Comparison of ENCODE assay signal across 1 mouse cellular context in genomic region chr7:142487341-142487859, GRCm38 (mm10).
TF ChIP-seq lines count a peak whose summit lies in the region.

No protein-coding gene starts in this region.

TF ChIP-seq in ES-E14, 5 proteins besides CTCF, POLR2A, EP300 and RAD21 (continued from another document):
- TF ChIP-seq HCFC1 (IDR thresholded peaks at IDR 0.05; ENCODE audit: borderline replicate concordance, insufficient read depth, low read length) = no peak
- no peak for TF ChIP-seq CHD2 (IDR thresholded peaks at IDR 0.05; ENCODE audit: low read depth, low read length)
TF ChIP-seq in ES-E14: peak in this region for 1.
